Mouse (Mus musculus) fibroblast of lung, adult 2 months (primary cell): ENCODE data around the gene Zscan21.
A peak's percentile ranks its signal among the peaks of the same experiment; 100 is the strongest.
"Not testable (repeated sequence)": the region's sequence is repeated elsewhere in the genome, so short reads cannot be mapped to it uniquely, and the experiment has no call there.

Source experiments
- DNase-seq: peaks from one replicate; pipeline ENCODE4 v3.0.0-alpha.2; 2011; ENCODE audit warnings: low read depth

Gene Zscan21

DNA sequence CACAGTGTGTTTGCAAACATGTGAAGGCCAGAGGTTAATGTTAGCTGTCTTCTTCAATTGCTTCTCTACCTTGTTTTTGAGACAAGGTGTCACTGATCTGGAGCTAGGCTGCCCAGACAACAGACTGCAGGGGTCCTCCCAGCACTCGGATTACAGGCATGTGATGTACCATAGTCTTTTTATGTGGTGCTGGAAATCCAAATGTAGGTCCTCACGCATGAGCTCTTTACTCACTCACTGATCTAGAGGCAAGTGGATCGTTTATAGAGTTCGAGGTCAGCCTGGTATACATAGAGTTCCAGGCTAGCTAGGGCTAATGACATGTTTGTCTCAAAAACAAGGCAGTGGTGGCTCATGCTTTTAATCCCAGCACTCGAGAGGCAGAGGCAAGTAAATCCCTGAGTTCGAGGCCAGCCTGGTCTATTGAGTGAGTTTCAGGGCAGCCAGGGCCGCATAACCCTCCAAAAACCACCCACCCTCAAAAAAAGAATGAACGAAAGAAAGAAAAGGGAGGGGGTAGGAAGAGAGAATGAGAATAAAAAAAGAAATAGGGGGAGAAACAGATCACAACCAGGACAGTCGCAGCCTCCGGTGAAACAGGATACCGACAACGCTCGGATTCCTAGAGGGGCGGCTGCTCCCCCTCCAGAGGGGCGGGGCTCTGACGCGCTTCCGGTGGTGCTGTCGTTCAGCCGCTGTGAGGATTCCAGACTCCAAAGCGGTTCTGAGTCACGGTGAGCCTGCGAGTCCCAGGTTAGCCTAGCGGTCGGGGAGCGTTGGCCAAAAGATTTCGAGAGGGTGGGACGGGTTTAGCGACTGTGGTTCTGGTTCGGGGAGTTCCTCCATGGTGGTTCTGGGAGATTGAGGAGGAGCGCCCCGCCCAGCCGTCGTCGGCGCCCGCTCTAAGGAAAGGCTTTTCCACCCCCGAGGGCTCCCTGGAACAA, at the start of gene Zscan21:
Gene Zscan21, plus strand, starts transcription at position 649 of the 944 bp plus-strand sequence.
- DNase-seq, result peak; percentile 89

DNA sequence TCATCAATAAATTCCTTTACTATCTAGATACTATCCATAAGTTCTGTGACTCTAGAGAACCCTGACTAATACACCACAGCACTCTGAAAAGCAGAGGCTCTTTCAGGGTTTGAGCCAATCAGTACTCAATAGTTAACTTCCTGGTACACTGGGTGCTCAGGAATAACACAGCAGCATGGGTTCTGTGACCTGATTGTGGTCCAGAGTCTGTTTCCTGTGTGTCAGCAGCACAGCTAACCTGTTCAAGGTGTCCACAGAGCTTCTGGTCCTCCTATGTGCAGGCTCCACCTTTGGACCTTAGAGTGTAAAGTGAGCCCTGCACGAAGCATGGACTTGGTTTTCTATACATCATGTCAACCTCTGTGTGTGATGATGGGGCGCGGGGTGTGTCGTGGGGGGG, 42.9 kb upstream of the Zscan21 start:
- no peak for DNase-seq

DNA sequence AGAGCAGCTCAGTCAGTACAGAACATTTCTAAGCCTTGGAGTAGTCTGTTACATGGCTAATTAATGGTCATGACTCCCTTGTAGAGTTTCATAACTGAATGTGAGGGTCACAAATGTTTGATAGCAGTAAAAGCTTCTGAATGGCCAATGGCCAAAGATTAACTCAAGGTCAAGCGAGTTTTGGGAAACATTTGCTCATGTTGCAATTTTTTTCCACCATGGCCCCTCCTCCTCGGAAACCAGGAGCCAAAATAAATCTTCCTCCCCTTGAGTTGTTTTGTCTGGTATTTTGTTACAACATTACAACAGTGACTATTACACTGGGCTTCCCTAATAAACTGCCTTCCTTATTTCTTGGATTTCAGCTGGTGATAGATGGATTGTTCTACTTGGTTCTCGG, 41.0 kb upstream of the Zscan21 start:
- no peak for DNase-seq

DNA sequence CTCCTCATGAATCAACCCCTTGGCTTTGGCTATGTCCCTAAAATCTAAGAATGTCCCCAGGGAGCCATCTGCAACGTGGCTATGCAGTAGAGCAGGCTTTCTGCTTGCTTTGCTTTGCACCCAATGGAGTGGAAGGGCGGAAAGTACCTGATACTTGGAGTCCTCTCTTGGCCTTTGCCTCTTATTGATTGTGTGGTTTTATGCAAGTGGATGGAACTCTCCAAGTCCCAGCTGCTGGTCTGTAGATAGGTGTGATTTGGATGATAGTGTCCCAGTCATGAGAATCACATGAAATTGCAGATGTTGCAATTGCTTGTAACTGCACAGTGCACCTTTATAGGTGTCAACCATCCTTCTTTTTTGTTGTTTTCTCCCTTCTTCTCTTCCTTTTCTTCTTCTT, 40.6 kb upstream of the Zscan21 start:
- no peak for DNase-seq

DNA sequence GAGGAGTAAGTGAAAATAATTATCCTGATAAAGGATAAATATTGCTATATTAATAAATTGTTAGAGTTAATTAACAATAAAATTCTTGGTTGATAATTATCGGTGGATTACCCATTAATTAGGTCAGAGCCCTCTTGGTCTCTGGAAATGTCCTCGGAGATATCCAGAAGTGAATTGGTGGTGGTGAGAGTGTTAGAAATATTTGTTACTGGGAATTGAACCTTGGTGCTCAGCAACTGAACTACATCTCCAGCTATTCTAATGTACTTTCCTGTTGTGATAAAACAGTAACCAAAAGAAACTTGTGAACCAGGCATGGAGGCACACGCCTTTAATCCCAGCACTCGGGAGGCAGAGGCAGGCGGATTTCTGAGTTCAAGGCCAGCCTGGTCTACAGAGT, 36.2 kb upstream of the Zscan21 start:
- DNase-seq, result no peak

DNA sequence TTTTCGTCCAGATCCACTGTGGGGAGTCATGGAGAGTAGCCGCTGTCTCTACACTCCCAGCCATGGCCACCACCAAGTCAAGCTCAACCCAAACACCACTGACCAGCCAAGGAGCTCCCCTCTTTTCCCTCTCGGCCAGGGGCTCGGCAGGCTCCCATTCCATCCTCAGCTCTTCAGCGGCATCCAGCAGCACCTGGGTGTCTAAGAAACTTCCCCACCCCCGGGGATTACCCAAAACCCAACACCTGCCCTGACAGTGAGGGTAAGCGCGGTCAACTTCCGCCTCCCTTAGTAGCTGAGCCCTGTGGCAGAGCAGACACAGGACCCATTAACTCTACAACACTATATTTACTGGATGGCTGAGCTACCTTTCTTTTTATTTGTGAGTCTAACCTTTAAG, 35.3 kb upstream of the Zscan21 start:
- DNase-seq, result no peak

DNA sequence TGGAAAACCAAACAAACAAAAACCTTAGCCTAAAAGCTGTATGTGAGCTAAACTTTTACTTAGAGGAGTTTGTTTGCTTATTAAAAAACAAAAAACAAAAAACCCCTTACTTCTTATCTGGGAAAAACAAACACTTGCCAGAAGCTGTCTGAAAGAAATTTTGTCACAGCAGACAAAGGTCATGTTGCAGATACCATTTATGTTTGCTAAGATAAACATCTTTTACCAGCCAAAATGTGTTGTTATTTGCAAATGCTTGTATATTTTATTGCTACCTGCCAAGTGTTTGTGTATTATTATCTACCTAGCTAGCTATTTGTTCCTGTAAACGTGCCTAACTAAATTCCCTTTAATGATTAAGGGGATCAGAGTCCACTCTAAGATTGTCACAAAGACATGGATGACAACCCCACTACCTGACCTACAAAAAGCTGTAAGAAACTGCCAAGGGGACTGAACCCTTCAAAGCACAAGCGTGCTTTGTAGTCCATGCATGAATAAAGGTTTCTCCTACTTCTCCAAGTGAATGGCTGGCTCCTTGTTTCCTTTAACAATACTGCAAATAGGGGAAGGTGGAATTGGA, 33.3 kb upstream of the Zscan21 start:
- DNase-seq, result no peak

DNA sequence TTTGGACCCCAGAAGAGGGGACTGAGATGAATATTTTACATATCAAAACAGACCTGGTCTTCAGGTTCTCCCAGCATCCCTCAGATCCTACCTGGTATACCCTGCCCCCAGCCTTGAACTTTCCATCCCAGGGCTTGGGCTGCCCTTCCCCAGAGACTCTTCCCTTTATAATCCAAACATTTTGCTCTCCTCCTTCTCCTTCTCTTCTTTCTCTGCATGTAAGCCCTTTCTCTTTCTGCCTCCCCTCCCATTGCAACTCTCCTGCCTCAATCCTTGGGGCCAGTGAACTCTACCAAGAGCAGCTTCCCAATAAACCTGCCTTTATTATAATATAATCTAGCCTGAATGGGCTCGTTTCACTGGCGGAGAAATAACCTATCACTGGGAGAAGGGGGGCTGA, 32.8 kb upstream of the Zscan21 start:
- no peak for DNase-seq

DNA sequence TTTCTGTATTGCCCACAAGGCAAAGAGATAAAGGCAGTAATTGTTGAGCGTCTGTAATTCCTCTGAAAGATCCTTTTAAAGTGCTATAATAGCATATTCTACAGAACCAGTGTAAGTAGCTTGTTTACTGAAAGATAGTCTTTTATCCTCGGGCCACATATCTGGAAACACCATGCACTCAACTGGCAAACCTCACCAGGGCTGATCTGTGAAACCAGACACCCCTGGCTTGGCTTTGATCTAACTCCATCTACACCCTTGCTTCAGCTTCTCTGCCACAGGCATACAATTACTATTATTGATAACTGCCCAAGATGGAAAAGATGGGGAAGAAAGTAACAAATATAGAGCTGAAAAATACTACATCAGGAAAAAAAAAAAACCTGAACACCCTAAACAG, 32.2 kb upstream of the Zscan21 start:
- no peak for DNase-seq

DNA sequence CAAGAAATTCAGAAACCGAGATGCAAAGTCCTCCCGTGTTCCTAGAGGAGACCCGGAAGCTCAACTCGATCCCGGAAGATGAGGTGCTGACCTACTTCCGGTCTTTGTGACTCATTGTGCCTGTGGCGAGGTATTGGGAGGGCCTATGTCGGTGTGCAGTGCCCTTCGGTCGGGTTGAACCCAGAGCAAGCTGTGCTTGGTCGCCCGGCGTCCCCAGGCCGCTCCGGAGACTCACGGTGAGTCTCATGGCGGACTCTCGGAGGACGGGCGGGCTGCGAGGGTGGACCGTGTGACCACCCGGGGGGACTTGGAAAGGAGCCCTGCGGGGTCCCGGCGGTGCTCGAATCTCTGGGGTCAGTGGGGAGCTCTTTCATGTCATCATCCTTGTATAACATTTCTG, 31.7 kb upstream of the Zscan21 start, which contains the start of gene Zkscan1:
Gene Zkscan1, plus strand, starts transcription at position 89 of the 400 bp plus-strand sequence.
- DNase-seq, result peak; percentile 72

DNA sequence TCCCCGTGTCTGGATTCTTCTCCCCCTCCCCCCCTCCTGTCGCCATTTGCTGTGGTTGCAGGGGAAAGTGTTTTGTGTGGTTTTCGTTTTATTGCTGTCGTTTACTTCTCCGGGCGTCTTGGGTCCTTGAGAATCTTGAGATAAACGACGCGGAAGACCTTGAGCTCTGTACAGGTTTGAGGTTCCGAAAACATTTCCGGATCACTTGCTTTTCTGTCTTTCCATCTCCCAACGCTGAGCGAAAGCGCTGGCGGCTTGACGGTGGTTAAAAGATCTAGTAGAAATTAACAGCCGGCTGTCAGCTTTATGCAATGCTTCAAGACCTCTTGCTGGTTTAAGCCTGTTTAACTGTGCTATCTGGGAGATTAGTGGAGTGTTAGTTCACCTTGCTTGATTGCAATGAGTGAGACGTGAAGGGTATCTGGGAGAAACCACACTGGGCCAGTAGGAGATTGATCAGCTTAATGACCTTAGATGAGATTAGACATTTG, 31.2 kb upstream of the Zscan21 start:
- DNase-seq, result no peak

DNA sequence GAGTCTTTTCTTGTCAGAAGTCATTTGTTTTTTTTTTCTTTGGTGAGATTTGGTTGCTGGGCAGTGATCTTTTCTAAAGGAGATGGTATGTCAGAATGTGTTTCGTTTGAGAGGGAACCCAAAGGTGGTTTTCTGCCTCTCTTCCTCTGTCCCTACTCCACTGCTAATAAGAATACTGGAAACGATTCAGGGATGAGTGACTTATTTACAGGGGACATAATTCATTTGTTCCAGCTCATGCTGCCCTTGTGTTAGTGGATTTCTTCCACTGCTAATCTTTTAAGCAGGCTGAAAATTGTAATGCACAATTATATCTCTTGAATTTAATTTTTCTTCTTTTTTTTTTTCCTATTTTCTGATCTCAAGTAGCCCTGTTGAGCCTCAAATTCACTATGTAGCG, 29.9 kb upstream of the Zscan21 start:
- no peak for DNase-seq

DNA sequence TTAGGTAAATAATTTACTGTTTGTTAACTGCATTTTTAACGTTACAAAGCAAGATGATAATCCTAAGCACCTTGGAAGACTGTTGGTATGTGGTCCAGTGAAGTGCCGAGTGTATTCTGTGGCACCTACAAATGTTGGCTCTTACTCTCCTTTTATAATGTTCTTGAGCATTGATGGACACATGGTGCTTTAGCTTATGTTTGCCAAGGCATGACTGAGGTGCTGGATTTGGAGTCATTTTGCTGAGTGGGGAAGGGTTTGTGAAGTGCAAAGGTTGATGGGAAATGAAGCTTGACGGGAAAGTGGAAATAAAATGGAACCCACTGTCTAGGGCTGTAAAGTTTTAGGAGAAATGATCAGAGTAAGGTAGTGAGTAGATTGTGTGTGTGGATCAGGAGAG, 28.3 kb upstream of the Zscan21 start:
- no peak for DNase-seq

DNA sequence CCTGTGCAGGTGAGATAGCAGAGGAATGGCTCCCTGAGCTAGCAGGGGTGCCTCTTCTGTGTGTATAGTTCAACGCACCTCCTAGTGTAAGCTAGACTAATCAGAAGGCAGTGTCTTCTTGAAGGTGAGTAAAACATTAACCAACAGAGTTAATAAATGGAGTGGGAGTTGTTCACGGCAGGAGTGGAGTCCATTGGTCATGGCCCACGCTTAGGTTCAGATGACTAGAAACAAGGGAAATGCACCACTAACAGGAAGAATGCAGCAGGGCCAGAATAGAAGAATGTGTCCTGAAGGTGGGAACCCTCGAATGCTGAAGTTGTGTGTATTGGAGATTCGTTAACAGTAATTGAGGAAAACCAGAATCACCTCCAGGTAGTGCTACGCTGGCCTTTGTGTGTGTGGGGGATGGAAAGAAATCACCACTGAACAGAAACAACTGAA, 27.6 kb upstream of the Zscan21 start:
- DNase-seq, result no peak

DNA sequence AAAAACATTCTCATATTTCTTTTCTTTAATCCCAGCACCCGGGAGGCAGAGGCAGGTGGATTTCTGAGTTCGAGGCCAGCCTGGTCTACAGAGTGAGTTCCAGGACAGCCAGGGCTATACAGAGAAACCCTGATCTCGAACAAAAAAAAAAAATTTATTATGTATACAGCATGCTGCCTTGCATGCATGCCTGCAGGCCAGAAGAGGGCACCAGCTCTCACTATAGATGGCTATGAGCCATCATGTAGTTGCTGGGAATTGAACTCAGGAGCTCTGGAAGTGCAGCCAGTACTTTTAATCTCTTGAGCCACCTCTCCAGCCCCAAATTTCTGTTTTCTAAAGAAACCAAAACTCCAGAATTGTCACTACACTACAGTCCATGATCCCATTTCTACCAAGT, 26.4 kb upstream of the Zscan21 start:
- no peak for DNase-seq

DNA sequence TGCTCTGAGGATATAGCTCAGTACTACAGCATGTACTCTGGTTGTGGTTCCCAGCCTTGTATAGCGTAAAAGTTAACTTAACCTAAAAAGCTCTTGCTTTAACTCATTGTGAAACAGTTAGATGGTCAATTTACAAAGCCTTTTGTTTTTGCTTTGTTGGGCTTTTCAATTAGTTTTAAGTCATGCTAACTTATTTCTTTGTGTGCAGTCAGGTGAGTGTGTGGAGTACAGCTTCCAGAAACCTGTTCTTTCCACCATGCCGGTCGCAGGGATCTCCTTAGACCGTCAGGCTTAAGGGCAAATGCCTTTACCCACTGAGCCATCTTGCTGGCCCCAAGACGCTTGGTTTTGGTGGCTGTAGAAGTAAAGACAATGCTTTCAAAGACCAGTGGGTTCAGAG, 26.0 kb upstream of the Zscan21 start:
- DNase-seq, result no peak

DNA sequence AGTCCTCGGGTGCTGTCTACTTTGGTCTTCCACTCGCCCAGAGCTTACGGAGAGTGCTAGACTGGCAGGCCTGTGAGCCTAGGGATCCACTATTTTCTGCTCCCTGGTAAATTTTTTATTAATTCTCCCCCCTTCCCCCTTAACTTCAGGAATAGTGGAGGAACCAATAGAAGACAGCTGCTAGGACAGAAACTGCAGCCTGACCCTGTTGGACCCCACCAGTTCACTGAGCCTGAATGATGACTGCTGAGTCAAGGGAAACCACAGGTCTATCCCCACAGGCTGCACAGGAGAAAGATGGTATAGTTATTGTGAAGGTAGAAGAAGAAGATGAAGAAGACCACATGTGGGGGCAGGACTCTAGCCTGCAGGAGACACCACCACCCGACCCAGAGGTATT, 23.9 kb upstream of the Zscan21 start:
- no peak for DNase-seq

DNA sequence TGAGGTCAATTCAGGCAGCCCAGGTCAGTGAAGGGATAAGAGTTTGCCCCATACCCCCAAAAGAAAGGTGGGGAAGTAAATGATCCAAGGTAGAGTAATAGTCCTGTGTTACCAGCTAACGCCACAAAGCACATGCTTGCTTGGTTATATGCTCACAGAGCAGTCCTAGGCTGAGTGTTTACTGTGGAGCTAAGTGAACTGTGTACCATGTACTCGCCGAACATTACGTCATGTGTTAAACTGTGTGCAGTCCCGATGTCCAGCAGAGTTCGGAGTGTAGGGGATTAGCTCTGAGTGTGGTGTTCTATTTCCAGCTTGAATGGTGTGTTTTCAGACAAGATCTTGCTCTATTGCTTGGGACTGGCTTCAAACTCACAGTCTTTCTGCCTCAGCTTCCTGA, 22.2 kb upstream of the Zscan21 start:
- no peak for DNase-seq

DNA sequence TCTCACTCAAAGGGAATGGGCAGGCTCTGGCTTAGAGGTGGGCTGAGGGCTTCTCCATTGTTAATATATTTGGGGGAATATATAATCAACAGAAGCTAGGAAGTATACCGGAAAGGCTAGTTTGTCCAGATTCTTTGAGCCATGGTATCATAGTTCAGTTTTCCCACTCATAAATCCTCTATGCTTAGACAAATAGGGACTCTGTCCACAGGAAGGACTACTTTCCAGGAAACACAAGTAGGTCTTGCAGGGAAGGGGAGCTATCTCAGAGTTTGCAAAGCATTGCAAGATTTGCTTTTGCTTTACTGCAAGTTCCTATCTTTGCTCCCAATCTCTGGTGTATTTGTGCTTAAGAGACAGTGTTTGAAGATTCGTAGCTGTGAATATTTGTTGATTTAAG, 11.7 kb upstream of the Zscan21 start:
- no peak for DNase-seq

DNA sequence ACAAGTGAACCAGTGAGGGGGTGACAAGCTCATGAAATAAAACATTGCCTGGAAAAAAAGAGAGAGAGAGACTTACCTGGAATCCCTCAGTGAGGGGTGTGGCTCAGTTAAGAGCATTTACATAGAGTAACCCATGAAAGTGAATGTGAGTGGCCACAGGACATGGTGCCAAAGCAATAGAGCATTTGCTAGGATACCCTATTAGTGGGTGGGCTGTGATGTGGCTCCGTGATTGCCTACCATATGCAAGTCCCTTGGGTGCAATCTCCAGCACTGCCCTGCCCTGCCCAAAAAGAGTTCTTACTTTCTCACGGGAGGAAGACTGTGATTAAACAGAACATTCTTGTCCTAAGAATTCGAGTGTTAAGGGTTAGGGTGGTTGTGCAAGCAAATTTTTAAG, 9.6 kb upstream of the Zscan21 start:
- DNase-seq, result no peak

DNA sequence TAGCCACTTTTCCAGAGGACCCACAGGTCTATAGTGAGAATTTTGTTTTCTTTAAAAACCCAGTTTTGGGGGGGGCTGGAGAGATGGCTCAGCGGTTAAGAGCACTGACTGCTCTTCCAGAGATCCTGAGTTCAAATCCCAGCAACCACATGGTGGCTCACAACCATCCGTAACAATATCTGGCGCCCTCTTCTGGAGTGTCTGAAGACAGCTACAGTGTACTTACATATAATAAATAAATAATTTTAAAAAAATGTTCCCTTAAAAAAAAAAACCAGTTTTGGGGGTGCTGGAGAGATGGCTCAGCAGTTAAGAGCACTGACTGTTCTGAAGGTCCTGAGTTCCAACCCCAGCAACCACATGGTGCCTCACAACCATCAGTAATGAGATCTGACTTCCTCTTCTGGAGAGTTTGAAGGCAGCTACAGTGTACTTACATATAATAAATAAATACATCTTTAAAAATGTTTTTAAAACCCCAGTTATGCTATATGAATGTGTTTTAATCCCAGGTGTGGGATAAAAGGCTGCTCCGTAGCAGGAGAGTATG, 6.8 kb upstream of the Zscan21 start:
- DNase-seq, result not testable (repeated sequence)

DNA sequence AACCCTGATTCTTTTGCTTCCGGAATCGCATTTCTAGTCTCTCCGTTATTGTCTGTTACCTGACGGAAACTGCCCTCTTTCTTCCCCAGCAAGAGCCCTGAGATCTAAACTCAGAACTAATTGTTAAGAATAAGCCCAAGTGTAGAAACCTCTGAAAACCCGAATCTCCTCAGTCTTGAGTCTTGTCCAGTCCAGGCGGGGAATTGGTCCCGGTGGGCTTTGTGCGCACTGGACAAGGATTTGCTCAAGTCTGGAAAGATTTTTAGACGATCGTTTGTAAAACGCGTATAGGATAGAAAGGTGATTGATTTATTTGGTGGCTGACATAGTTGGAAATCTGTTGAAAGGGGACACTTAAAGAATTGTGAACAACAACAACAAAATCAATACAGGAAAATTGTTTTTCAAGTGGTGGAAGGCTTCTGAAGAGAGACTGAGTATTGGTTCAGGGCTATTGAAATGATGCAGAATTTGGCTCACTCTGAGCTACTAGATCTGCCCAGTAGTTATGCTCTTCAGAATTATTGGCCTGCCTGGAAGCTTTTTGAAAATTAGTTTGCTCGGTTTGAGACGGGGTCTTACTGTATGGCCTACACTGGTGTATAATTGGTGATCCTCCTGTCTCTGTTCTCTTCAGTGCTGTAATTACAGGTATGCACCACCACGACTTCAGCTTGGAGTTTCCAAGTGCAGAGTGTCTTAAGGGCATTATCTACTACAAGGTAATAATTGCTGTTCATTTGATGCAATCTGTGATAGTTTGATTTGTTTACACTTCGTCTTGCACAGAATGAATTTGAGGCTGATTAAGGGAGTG, 704 bp downstream of the Zscan21 start:
- peak; percentile 15 for DNase-seq
